Mouse (Mus musculus): ENCODE measurements around the gene 1700029P11Rik. TPM values are rescaled to one million over a fixed set of nuclear protein-coding genes. Genes with fewer than 3 reads are reported as not detected.

The 1700029P11Rik gene
- total and polyA plus RNA-seq, 3 experiments: 0.07 TPM; not detected in 2

DNA sequence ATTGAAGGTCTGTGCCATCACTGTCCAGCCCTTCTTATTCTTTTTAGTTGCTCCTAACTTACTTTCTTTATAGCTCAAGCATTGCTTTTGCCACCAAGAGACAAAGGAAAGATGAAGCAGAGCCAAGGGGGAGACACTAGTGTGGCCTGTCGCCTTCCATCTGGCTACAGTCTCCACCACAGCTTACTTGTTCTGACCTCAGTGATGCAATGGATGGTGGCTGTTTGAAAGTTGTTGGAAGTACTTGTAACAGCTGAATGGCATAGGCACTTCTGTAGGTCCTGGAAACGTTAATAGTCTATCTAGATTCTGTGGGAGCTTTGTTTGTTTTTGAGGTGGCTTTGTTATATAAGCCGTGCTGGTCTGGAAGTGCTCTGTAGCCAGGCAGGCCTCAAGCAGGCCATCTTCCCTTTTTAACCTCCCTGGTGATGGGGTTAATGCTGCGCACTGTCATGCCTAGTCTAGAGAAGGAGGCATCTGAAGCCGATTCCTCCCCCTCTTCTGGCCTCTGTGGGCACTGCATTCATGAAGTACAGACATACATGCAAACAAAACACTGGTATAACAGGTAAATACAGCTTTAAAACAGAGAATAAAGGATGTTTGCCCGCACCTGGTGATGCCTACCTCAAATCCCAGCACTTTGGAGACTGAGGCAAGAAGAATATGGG lies 43.8 kb downstream of the 1700029P11Rik start:
- Histone ChIP-seq H3K4me1 (ENCODE audit: control insufficient read depth in 1 of 2, insufficient read depth in 2 of 2, low read length in 2 of 2) (peaks cover 2 to 7% of the 10 kb centered on the region in 2 experiments; a peak in 2 of 4 replicates), H3K27ac (ENCODE audit: control insufficient read depth, low read depth, low read length) (no peak overlapping the region), H3K9ac (ENCODE audit: control insufficient read depth, low read depth, low read length, poor library complexity, severe bottlenecking) (no peak overlapping the region), H3K9me3 (replicated peaks; ENCODE audit: insufficient read depth, low read length) (no peaks in the 10 kb centered on the region), H3K4me3 (ENCODE audit: control insufficient read depth in 1 of 2, insufficient read depth in 1 of 2, low read depth in 2 of 2, low read length in 2 of 2) (no peak overlapping the region), H3K79me2 (ENCODE audit: control insufficient read depth, insufficient read depth, low read length, poor library complexity) (no peaks in the 10 kb centered on the region), H3K36me3 (ENCODE audit: control insufficient read depth in 1 of 2, insufficient read depth in 2 of 2, low read length in 2 of 2) (peaks cover 8 to 27% of the 10 kb centered on the region in 2 experiments), H3K27me3 (ENCODE audit: control insufficient read depth in 1 of 2, insufficient read depth in 2 of 2, low read length in 2 of 2) (no peaks in the 10 kb centered on the region)
- TF ChIP-seq CHD2 (IDR thresholded peaks at IDR 0.05; ENCODE audit: low read length): no peak
- TF ChIP-seq SMC3 (IDR thresholded peaks at IDR 0.05; ENCODE audit: low read depth, low read length): 0 out of 2 replicates have a peak, but pooled peaks have one; percentile 14
- DNase-seq (ENCODE audit: low read depth, low spot score): no peak

DNA sequence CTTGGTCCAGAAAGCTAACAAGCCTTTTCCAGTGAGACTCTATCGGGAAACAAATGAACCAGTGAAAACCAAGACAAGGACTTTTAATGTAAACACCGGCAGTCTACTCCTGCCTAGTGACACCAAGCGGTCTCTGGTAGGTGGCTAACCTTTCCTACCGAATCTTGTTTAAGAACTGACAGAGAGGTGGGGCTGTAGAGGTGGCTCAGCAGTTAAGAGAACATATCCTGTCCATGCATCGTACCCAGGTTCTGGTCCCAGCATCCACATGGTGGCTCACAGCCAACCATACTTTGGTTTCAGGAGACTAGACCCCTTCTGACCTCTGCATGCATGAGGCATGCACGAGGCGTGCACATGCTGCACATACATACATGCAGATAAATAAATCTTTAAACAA lies 46.9 kb downstream of the 1700029P11Rik start:
- TF ChIP-seq NRF1 (IDR thresholded peaks at IDR 0.05; ENCODE audit: insufficient read depth, low read depth, low read length, poor library complexity, severe bottlenecking) (no peak), KAT2A (conservative IDR thresholded peaks at IDR 0.05; ENCODE audit: low read depth, low read length) (no peak), POLR2AphosphoS2 (IDR thresholded peaks at IDR 0.05; ENCODE audit: low read length) (no peak)
- DNase-seq (ENCODE audit: low read depth, low spot score): no peak
- Histone ChIP-seq H3K27ac (ENCODE audit: control insufficient read depth, low read depth, low read length) (no peak overlapping the region), H3K4me1 (ENCODE audit: control insufficient read depth in 1 of 2, insufficient read depth in 2 of 2, low read length in 2 of 2) (no peaks in the 10 kb centered on the region), H3K9ac (ENCODE audit: control insufficient read depth, low read depth, low read length, poor library complexity, severe bottlenecking) (no peak overlapping the region), H3K9me3 (replicated peaks; ENCODE audit: insufficient read depth, low read length) (no peaks in the 10 kb centered on the region), H3K79me2 (ENCODE audit: control insufficient read depth, insufficient read depth, low read length, poor library complexity) (no peaks in the 10 kb centered on the region), H3K4me3 (ENCODE audit: control insufficient read depth in 1 of 2, insufficient read depth in 1 of 2, low read depth in 2 of 2, low read length in 2 of 2) (no peak overlapping the region), H3K36me3 (ENCODE audit: control insufficient read depth in 1 of 2, insufficient read depth in 2 of 2, low read length in 2 of 2) (peaks cover 0 to 22% of the 10 kb centered on the region in 2 experiments; a peak in 2 of 4 replicates), H3K27me3 (ENCODE audit: control insufficient read depth in 1 of 2, insufficient read depth in 2 of 2, low read length in 2 of 2) (no peaks in the 10 kb centered on the region)

DNA sequence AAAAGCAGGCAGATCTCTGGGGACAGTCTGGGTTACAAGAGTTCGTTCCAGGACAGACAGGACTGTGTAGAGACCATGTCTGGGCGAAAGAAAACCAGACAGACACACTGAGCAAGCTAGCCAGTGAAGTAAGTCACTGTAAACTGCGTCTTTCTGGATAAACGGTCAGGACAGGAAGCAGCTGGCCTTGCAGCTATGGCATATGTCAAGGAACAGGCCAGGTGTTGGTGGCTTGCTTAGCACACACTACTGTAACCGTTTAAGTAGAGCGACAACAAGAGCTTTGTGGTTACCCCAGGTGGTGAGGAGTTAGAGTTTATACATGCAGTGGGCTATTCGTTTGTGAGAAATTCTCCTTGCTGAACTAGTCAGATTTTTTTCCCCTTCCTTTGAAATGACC lies 47.4 kb downstream of the 1700029P11Rik start:
- Histone ChIP-seq H3K27ac (ENCODE audit: control insufficient read depth, low read depth, low read length) (no peak overlapping the region), H3K4me1 (ENCODE audit: control insufficient read depth in 1 of 2, insufficient read depth in 2 of 2, low read length in 2 of 2) (no peaks in the 10 kb centered on the region), H3K36me3 (ENCODE audit: control insufficient read depth in 1 of 2, insufficient read depth in 2 of 2, low read length in 2 of 2) (peaks cover 0 to 26% of the 10 kb centered on the region in 2 experiments; a peak in 2 of 4 replicates), H3K4me3 (ENCODE audit: control insufficient read depth in 1 of 2, insufficient read depth in 1 of 2, low read depth in 2 of 2, low read length in 2 of 2) (no peak overlapping the region), H3K27me3 (ENCODE audit: control insufficient read depth in 1 of 2, insufficient read depth in 2 of 2, low read length in 2 of 2) (no peaks in the 10 kb centered on the region), H3K9ac (ENCODE audit: control insufficient read depth, low read depth, low read length, poor library complexity, severe bottlenecking) (no peak overlapping the region), H3K79me2 (ENCODE audit: control insufficient read depth, insufficient read depth, low read length, poor library complexity) (no peaks in the 10 kb centered on the region), H3K9me3 (replicated peaks; ENCODE audit: insufficient read depth, low read length) (no peaks in the 10 kb centered on the region)
- DNase-seq (ENCODE audit: low read depth, low spot score): no peak
- TF ChIP-seq TBP (IDR thresholded peaks at IDR 0.05; ENCODE audit: low read depth, low read length): no peak
- no peak for TF ChIP-seq MAZ (IDR thresholded peaks at IDR 0.05; ENCODE audit: low read depth, low read length)
- no peak for TF ChIP-seq CHD1 (IDR thresholded peaks at IDR 0.05; ENCODE audit: low read depth, low read length)
- TF ChIP-seq GATA1 (IDR thresholded peaks at IDR 0.05; ENCODE audit: low read depth, low read length): no peak
- TF ChIP-seq E2F4 (IDR thresholded peaks at IDR 0.05; ENCODE audit: borderline replicate concordance, low read depth, low read length): no peak
- TF ChIP-seq JUND (IDR thresholded peaks at IDR 0.05; ENCODE audit: low read depth, low read length): no peak
- no peak for TF ChIP-seq ETS1 (IDR thresholded peaks at IDR 0.05; ENCODE audit: low read depth, low read length)
- TF ChIP-seq ELF1 (IDR thresholded peaks at IDR 0.05; ENCODE audit: low read depth, low read length): no peak
- TF ChIP-seq TCF12 (IDR thresholded peaks at IDR 0.05; ENCODE audit: low read depth, low read length): no peak
- no peak for TF ChIP-seq MYC (IDR thresholded peaks at IDR 0.05; ENCODE audit: low read depth, low read length)
- TF ChIP-seq MXI1 (IDR thresholded peaks at IDR 0.05; ENCODE audit: low read depth, low read length): no peak
- TF ChIP-seq MEF2A (IDR thresholded peaks at IDR 0.05; ENCODE audit: extremely low read depth, insufficient replicate concordance, low read depth, low read length, poor library complexity, severe bottlenecking): no peak
- TF ChIP-seq UBTF (IDR thresholded peaks at IDR 0.05; ENCODE audit: borderline replicate concordance, insufficient read depth, low read depth, low read length): no peak
- no peak for TF ChIP-seq KAT2A (conservative IDR thresholded peaks at IDR 0.05; ENCODE audit: low read depth, low read length)
- TF ChIP-seq SMC3 (IDR thresholded peaks at IDR 0.05; ENCODE audit: low read depth, low read length): no peak
- TF ChIP-seq ZC3H11A (IDR thresholded peaks at IDR 0.05; ENCODE audit: low read depth, low read length): no peak
- TF ChIP-seq NRF1 (IDR thresholded peaks at IDR 0.05; ENCODE audit: insufficient read depth, low read depth, low read length, poor library complexity, severe bottlenecking): no peak
- no peak for TF ChIP-seq USF1 (IDR thresholded peaks at IDR 0.05; ENCODE audit: low read depth, low read length)
- TF ChIP-seq MYB (IDR thresholded peaks at IDR 0.05; ENCODE audit: low read depth, low read length): no peak
- no peak for TF ChIP-seq POLR2A (IDR thresholded peaks at IDR 0.05; ENCODE audit: control insufficient read depth in 1 of 2, insufficient read depth in 1 of 2, low read depth in 1 of 2, low read length in 2 of 2, poor library complexity in 1 of 2)

All from MEL (cell line).